Mouse (Mus musculus): ENCODE data around the gene Olfr876. TPM values are rescaled to one million over a fixed set of nuclear protein-coding genes. Genes with fewer than 3 reads are reported as not detected.

The Olfr876 gene
- polyA plus RNA-seq, 1 experiment from 2014 or later, result not detected

Other genes with a start within 250 kb of the Olfr876 start
- 7.8 and 10.6 TPM in 2 replicates for gene Siae, start 247.3 kb upstream of the Olfr876 start, polyA plus RNA-seq (2014; fragmentation: Nextera tagmentation; extraction: Ambion mirVana)
- 5.7 and 10.0 TPM in 2 replicates for gene Spa17, start 189.3 kb upstream of the Olfr876 start, polyA plus RNA-seq (2014; fragmentation: Nextera tagmentation; extraction: Ambion mirVana)
- gene Tbrg1, start 145.7 kb upstream of the Olfr876 start, polyA plus RNA-seq (2014; fragmentation: Nextera tagmentation; extraction: Ambion mirVana), result 182 and 188 TPM in 2 replicates
- 0.08 and 0.10 TPM in 2 replicates for gene Panx3, start 133.8 kb upstream of the Olfr876 start, polyA plus RNA-seq (2014; fragmentation: Nextera tagmentation; extraction: Ambion mirVana)
- gene Olfr160, start 86.8 kb upstream of the Olfr876 start, polyA plus RNA-seq (2014; fragmentation: Nextera tagmentation; extraction: Ambion mirVana), result not detected in 2 replicates
- not detected in 2 replicates for gene Olfr874, start 57.9 kb upstream of the Olfr876 start, polyA plus RNA-seq (2014; fragmentation: Nextera tagmentation; extraction: Ambion mirVana)
- not detected in 2 replicates for gene Olfr875, start 31.2 kb upstream of the Olfr876 start, polyA plus RNA-seq (2014; fragmentation: Nextera tagmentation; extraction: Ambion mirVana)
- gene Olfr877, start 51.2 kb downstream of the Olfr876 start, polyA plus RNA-seq (2014; fragmentation: Nextera tagmentation; extraction: Ambion mirVana), result not detected in 2 replicates
- gene Olfr145, start 93.7 kb downstream of the Olfr876 start, polyA plus RNA-seq (2014; fragmentation: Nextera tagmentation; extraction: Ambion mirVana), result not detected in 2 replicates
- gene Olfr878, start 114.8 kb downstream of the Olfr876 start, polyA plus RNA-seq (2014; fragmentation: Nextera tagmentation; extraction: Ambion mirVana), result not detected in 2 replicates
- gene Olfr881, start 188.8 kb downstream of the Olfr876 start, polyA plus RNA-seq (2014; fragmentation: Nextera tagmentation; extraction: Ambion mirVana), result not detected in 2 replicates
- not detected in 2 replicates for gene Olfr883, start 222.8 kb downstream of the Olfr876 start, polyA plus RNA-seq (2014; fragmentation: Nextera tagmentation; extraction: Ambion mirVana)
- not detected in 2 replicates for gene Olfr884, start 243.5 kb downstream of the Olfr876 start, polyA plus RNA-seq (2014; fragmentation: Nextera tagmentation; extraction: Ambion mirVana)